In genomic region chr6:100671401-100671800, GRCm38 (mm10) we compare ENCODE assay signal across 8 mouse cellular contexts. TPM values are rescaled to one million over a fixed set of nuclear protein-coding genes. Genes with fewer than 3 reads are reported as not detected.
DNase-seq lines count a peak whose midpoint lies in the region; ATAC-seq and TF ChIP-seq lines count a peak whose summit lies in the region.

No protein-coding gene starts in this region.

- no peak for TF ChIP-seq POLR2A in heart, adult 2 months (IDR thresholded peaks at IDR 0.05; ENCODE audit: insufficient read depth, low read depth, low read length)

- no peaks in the 10 kb centered on the region for H3K27me3 ChIP-seq in heart, adult 2 months (ENCODE audit: control insufficient read depth, insufficient read depth, low read length)
- H3K27me3 ChIP-seq in heart, postnatal 0 days (ENCODE audit: control insufficient read depth, insufficient read depth, low read length): no peaks in the 10 kb centered on the region
- H3K27me3 ChIP-seq in liver, embryonic 16.5 days (ENCODE audit: control insufficient read depth, insufficient read depth, low read depth, low read length): no peaks in the 10 kb centered on the region

- H3K36me3 ChIP-seq in heart, adult 2 months (ENCODE audit: control insufficient read depth, insufficient read depth, low read length): no peaks in the 10 kb centered on the region
- no peaks in the 10 kb centered on the region; the same call in 1 of the 2 replicates for H3K36me3 ChIP-seq in ES-E14 (ENCODE audit: control insufficient read depth, insufficient read depth, low read length, poor library complexity, severe bottlenecking)
- H3K36me3 ChIP-seq in heart, postnatal 0 days (replicated peaks; ENCODE audit: control insufficient read depth, insufficient read depth, low read length): no peaks in the 10 kb centered on the region
- no peaks in the 10 kb centered on the region; the same call in 1 of the 2 replicates for H3K36me3 ChIP-seq in liver, embryonic 16.5 days (ENCODE audit: control insufficient read depth, insufficient read depth)

- TF ChIP-seq EP300 in heart, adult 2 months (IDR thresholded peaks at IDR 0.05; ENCODE audit: insufficient read depth, low read depth, low read length): no peak
- TF ChIP-seq EP300 in heart, postnatal 0 days (IDR thresholded peaks at IDR 0.05; ENCODE audit: low read depth): no peak

- in situ Hi-C loops in ES-E14 (cut with MboI; ENCODE audit: low sequenced_read_pairs in 2 of 2, unreplicated experiment in 2 of 2): loop anchor here in 1 of 2 experiments (10.0 kb wide), 1 partner anchor 203 kb away; no protein-coding TSS in a partner anchor

- peaks cover 3% of the 10 kb centered on the region for H3K4me1 ChIP-seq in heart, adult 2 months (ENCODE audit: control insufficient read depth, insufficient read depth, low read length)
- H3K4me1 ChIP-seq in ES-E14 (ENCODE audit: control insufficient read depth in 2 of 2, insufficient read depth in 2 of 2, low read length in 2 of 2, poor library complexity in 1 of 2): 0 out of 4 replicates have a peak, but pooled peaks cover 0 to 2% of the 10 kb centered on the region in 2 experiments
- peaks cover 8% of the 10 kb centered on the region for H3K4me1 ChIP-seq in heart, postnatal 0 days (ENCODE audit: control insufficient read depth, insufficient read depth)
- peaks cover 12% of the 10 kb centered on the region for H3K4me1 ChIP-seq in liver, embryonic 16.5 days (ENCODE audit: control insufficient read depth, low read depth, low read length)

- DNase-seq in heart, adult 2 months: no peak
- DNase-seq in heart, postnatal 4 days: no peak
- no peak for DNase-seq in ES-E14 (ENCODE audit: low read depth, low spot score)
- no peak for DNase-seq in heart, postnatal 0 days (ENCODE audit: low spot score)
- no peak for DNase-seq in left cerebral cortex, adult 18-20 months (ENCODE audit: low spot score in 2 of 2)
- no peak for DNase-seq in retina, embryonic 14.5 days (ENCODE audit: low spot score)
- no peak for DNase-seq in gastrocnemius, postnatal 14 days

- ATAC-seq in heart, postnatal 0 days (ENCODE audit: insufficient read depth, low read depth): no peak
- ATAC-seq in liver, embryonic 16.5 days (ENCODE audit: low read depth): no peak

- H3K4me3 ChIP-seq in heart, adult 2 months: peak overlapping the region; percentile 86
- peak overlapping the region; percentile 86 to 98; a peak in 3 of 4 replicates for H3K4me3 ChIP-seq in ES-E14 (ENCODE audit: insufficient read depth in 1 of 2, low read depth in 1 of 2, low read length in 2 of 2, poor library complexity in 1 of 2, severe bottlenecking in 1 of 2)
- peak overlapping the region; percentile 74 for H3K4me3 ChIP-seq in heart, postnatal 0 days (ENCODE audit: low read depth, low read length)
- H3K4me3 ChIP-seq in liver, embryonic 16.5 days (ENCODE audit: low read depth, low read length): peak overlapping the region; percentile 91

- H3K4me2 ChIP-seq in heart, postnatal 0 days (ENCODE audit: low read depth, low read length): peak overlapping the region; percentile 86
- H3K4me2 ChIP-seq in liver, embryonic 16.5 days (ENCODE audit: low read depth, low read length): peak overlapping the region; percentile 87

- WGBS in heart, adult 2 months: 7% methylated on average over 7 of the region's 7 CpGs
- 4% methylated on average over 7 of the region's 7 CpGs for WGBS in heart, postnatal 0 days
- WGBS in liver, embryonic 16.5 days (ENCODE audit: insufficient replicate concordance): 8% methylated on average over 7 of the region's 7 CpGs

- no peaks in the 10 kb centered on the region for H3K79me2 ChIP-seq in heart, adult 2 months (replicated peaks; ENCODE audit: control insufficient read depth, insufficient read depth, low read length)

- intact Hi-C loops in heart, adult 2 months (cut with DNase I): loop anchor here (10.0 kb wide), 1 partner anchor 593 kb away; no protein-coding TSS in a partner anchor
- intact Hi-C loops in gastrocnemius, postnatal 14 days (cut with DNase I; ENCODE audit: low total_unique reads): no loop called here

- no peak; the same call in 1 of the 2 replicates for TF ChIP-seq CTCF in heart, adult 2 months (IDR thresholded peaks at IDR 0.05)
- TF ChIP-seq CTCF in heart, postnatal 0 days (IDR thresholded peaks at IDR 0.05; ENCODE audit: low read depth): no peak

- no peak overlapping the region for H3K27ac ChIP-seq in heart, adult 2 months
- H3K27ac ChIP-seq in ES-E14 (ENCODE audit: insufficient read depth, low read depth, low read length, poor library complexity, severe bottlenecking): no peak overlapping the region
- no peak overlapping the region for H3K27ac ChIP-seq in heart, postnatal 0 days (ENCODE audit: low read depth)
- no peak overlapping the region for H3K27ac ChIP-seq in liver, embryonic 16.5 days (ENCODE audit: low read length)

- H3K9ac ChIP-seq in heart, adult 2 months (ENCODE audit: low read depth, low read length): no peak overlapping the region
- no peak overlapping the region for H3K9ac ChIP-seq in ES-E14 (ENCODE audit: insufficient read depth, low read depth, low read length, poor library complexity, severe bottlenecking)
- H3K9ac ChIP-seq in heart, postnatal 0 days (replicated peaks; ENCODE audit: low read depth, low read length): no peak overlapping the region
- H3K9ac ChIP-seq in liver, embryonic 16.5 days (ENCODE audit: low read depth, low read length): no peak overlapping the region

- no peaks in the 10 kb centered on the region for H3K9me3 ChIP-seq in ES-E14 (ENCODE audit: control insufficient read depth, insufficient read depth, low read depth, low read length)
- no peaks in the 10 kb centered on the region for H3K9me3 ChIP-seq in heart, postnatal 0 days (replicated peaks; ENCODE audit: control insufficient read depth, low read length)
- H3K9me3 ChIP-seq in liver, embryonic 16.5 days (replicated peaks; ENCODE audit: control insufficient read depth, low read length): no peaks in the 10 kb centered on the region

TF ChIP-seq in ES-E14, 5 proteins besides CTCF, POLR2A, EP300 and RAD21:
- TF ChIP-seq CHD2 (IDR thresholded peaks at IDR 0.05; ENCODE audit: low read depth, low read length) (no peak), MAFK (IDR thresholded peaks at IDR 0.05; ENCODE audit: insufficient read depth, low read depth, low read length) (no peak), ZC3H11A (IDR thresholded peaks at IDR 0.05; ENCODE audit: borderline replicate concordance, low read depth, low read length) (no peak), HCFC1 (IDR thresholded peaks at IDR 0.05; ENCODE audit: borderline replicate concordance, insufficient read depth, low read length) (no peak), ZNF384 (IDR thresholded peaks at IDR 0.05; ENCODE audit: low read depth, low read length) (no peak)

RNA-seq across cellular contexts. Expression of gene Shq1, which starts 0.4 kb away (rescaled TPM):
- 1 to 10 TPM; 3.3 to 3.6 TPM for total RNA-seq in heart, adult 2 months (2021)
- 2.0 and 2.6 TPM in 2 replicates for polyA plus RNA-seq in heart, adult 2 months (2012; rRNA removed)
- 1 to 10 TPM; 5.3 to 5.4 TPM for total RNA-seq in heart, postnatal 4 days (2021)
- total RNA-seq in ES-E14 (2012; rRNA removed): 23.4 and 25.1 TPM in 2 replicates
- 1.4 and 3.5 TPM in 2 replicates for total RNA-seq in heart, postnatal 0 days (2014; rRNA removed; ENCODE audit: low replicate concordance)
- 5.1 and 6.2 TPM in 2 replicates for polyA plus RNA-seq in heart, postnatal 0 days (2015; fragmentation: Nextera tagmentation; extraction: Ambion mirVana)
- polyA plus RNA-seq in liver, embryonic 16.5 days (2015; fragmentation: Nextera tagmentation; extraction: Ambion mirVana): 8.1 and 8.4 TPM in 2 replicates
- 1 to 10 TPM; 5.7 to 5.8 TPM for total RNA-seq in left cerebral cortex, adult 18-20 months (2021)
- 1 to 10 TPM; 1.4 to 2.1 TPM for total RNA-seq in gastrocnemius, postnatal 14 days (2021)

RNA-seq across cellular contexts. Expression of gene Gxylt2, which starts 33.1 kb away (rescaled TPM):
- total RNA-seq in heart, adult 2 months (2021): 1 to 10 TPM; 2.2 to 3.1 TPM
- polyA plus RNA-seq in heart, adult 2 months (2012; rRNA removed): 2.0 and 2.9 TPM in 2 replicates
- total RNA-seq in heart, postnatal 4 days (2021): 1 to 10 TPM; 9.2 to 9.6 TPM
- 0.58 and 1.3 TPM in 2 replicates for total RNA-seq in ES-E14 (2012; rRNA removed)
- total RNA-seq in heart, postnatal 0 days (2014; rRNA removed; ENCODE audit: low replicate concordance): 4.8 and 7.7 TPM in 2 replicates
- polyA plus RNA-seq in heart, postnatal 0 days (2015; fragmentation: Nextera tagmentation; extraction: Ambion mirVana): 2.4 and 3.1 TPM in 2 replicates
- polyA plus RNA-seq in liver, embryonic 16.5 days (2015; fragmentation: Nextera tagmentation; extraction: Ambion mirVana): 0.06 and 0.08 TPM in 2 replicates
- total RNA-seq in left cerebral cortex, adult 18-20 months (2021): 1 to 10 TPM; 1.2 to 1.3 TPM
- total RNA-seq in gastrocnemius, postnatal 14 days (2021): 1 to 10 TPM; 1.6 to 3.3 TPM
